Mouse (Mus musculus): ENCODE measurements around the gene Osbpl10. TPM values are rescaled to one million over a fixed set of nuclear protein-coding genes. Genes with fewer than 3 reads are reported as not detected.

Osbpl10 gene
- polyA plus RNA-seq (2011; ENCODE audit: insufficient read depth, insufficient read length, low replicate concordance, missing spikeins): not detected in 2 replicates

GRCm38 (mm10) chr9:114978281-114979111 lies at the start of gene Osbpl10:
TSS of gene Osbpl10 (plus strand) at chr9:114978569.
- Histone ChIP-seq H3K27ac (ENCODE audit: control insufficient read depth, insufficient read depth, low read depth, low read length, poor library complexity) (no peak within 1 kb of the TSS; the same call in 1 of the 2 replicates), H3K4me3 (replicated peaks; ENCODE audit: control insufficient read depth, low read depth, low read length) (peak within 1 kb of the TSS; percentile 14), H3K4me1 (ENCODE audit: control insufficient read depth, insufficient read depth, low read length) (no peaks in the 10 kb centered on the region)
- no peak for TF ChIP-seq POLR2A (IDR thresholded peaks at IDR 0.05; ENCODE audit: borderline replicate concordance, control insufficient read depth, low read depth, low read length)
- TF ChIP-seq CTCF (IDR thresholded peaks at IDR 0.05; ENCODE audit: control insufficient read depth, insufficient read depth, low read length): no peak
- WGBS: under 1% methylated on average over 85 of the region's 86 CpGs

GRCm38 (mm10) chr9:114930464-114931090 lies 47.8 kb upstream of the Osbpl10 start:
- Histone ChIP-seq H3K27ac (ENCODE audit: control insufficient read depth, insufficient read depth, low read depth, low read length, poor library complexity) (peak overlapping the region; percentile 40; the same call in 1 of the 2 replicates), H3K4me1 (ENCODE audit: control insufficient read depth, insufficient read depth, low read length) (peaks cover 2% of the 10 kb centered on the region; the same call in 1 of the 2 replicates), H3K4me3 (replicated peaks; ENCODE audit: control insufficient read depth, low read depth, low read length) (no peak overlapping the region)
- TF ChIP-seq POLR2A (IDR thresholded peaks at IDR 0.05; ENCODE audit: borderline replicate concordance, control insufficient read depth, low read depth, low read length) (no peak), CTCF (IDR thresholded peaks at IDR 0.05; ENCODE audit: control insufficient read depth, insufficient read depth, low read length) (no peak)
- WGBS: 78% methylated on average over 9 of the region's 9 CpGs

GRCm38 (mm10) chr9:114932607-114933006 lies 45.8 kb upstream of the Osbpl10 start:
- WGBS: 3% methylated on average over 13 of the region's 13 CpGs
- Histone ChIP-seq H3K27ac (ENCODE audit: control insufficient read depth, insufficient read depth, low read depth, low read length, poor library complexity) (peak overlapping the region; percentile 90), H3K4me1 (ENCODE audit: control insufficient read depth, insufficient read depth, low read length) (no peaks in the 10 kb centered on the region; the same call in 1 of the 2 replicates), H3K4me3 (replicated peaks; ENCODE audit: control insufficient read depth, low read depth, low read length) (peak overlapping the region; percentile 97)
- TF ChIP-seq CTCF (IDR thresholded peaks at IDR 0.05; ENCODE audit: control insufficient read depth, insufficient read depth, low read length) (no peak), POLR2A (IDR thresholded peaks at IDR 0.05; ENCODE audit: borderline replicate concordance, control insufficient read depth, low read depth, low read length) (no peak)

- under 1% methylated on average over 50 of the region's 50 CpGs for WGBS
- peak overlapping the region; percentile 90 for H3K27ac ChIP-seq (ENCODE audit: control insufficient read depth, insufficient read depth, low read depth, low read length, poor library complexity)
- H3K4me3 ChIP-seq (replicated peaks; ENCODE audit: control insufficient read depth, low read depth, low read length): peak overlapping the region; percentile 97
These were observed 45.2 kb upstream of the Osbpl10 start for GRCm38 (mm10) chr9:114933037-114933722.

GRCm38 (mm10) chr9:114933723-114934171 lies 44.6 kb upstream of the Osbpl10 start, which contains the start of gene Gpd1l:
TSS of gene Gpd1l (minus strand) at chr9:114933987.
- H3K27ac ChIP-seq (ENCODE audit: control insufficient read depth, insufficient read depth, low read depth, low read length, poor library complexity): peak within 1 kb of the TSS; percentile 90

More at GRCm38 (mm10) chr9:114933037-114933722, 45.2 kb upstream of the Osbpl10 start:
- H3K4me1 ChIP-seq (ENCODE audit: control insufficient read depth, insufficient read depth, low read length): no peaks in the 10 kb centered on the region; the same call in 1 of the 2 replicates
- TF ChIP-seq POLR2A (IDR thresholded peaks at IDR 0.05; ENCODE audit: borderline replicate concordance, control insufficient read depth, low read depth, low read length) (no peak), CTCF (IDR thresholded peaks at IDR 0.05; ENCODE audit: control insufficient read depth, insufficient read depth, low read length) (no peak)

GRCm38 (mm10) chr9:114934231-114934630 lies 44.1 kb upstream of the Osbpl10 start:
- TF ChIP-seq POLR2A (IDR thresholded peaks at IDR 0.05; ENCODE audit: borderline replicate concordance, control insufficient read depth, low read depth, low read length) (no peak), CTCF (IDR thresholded peaks at IDR 0.05; ENCODE audit: control insufficient read depth, insufficient read depth, low read length) (no peak)
- Histone ChIP-seq H3K4me1 (ENCODE audit: control insufficient read depth, insufficient read depth, low read length) (no peaks in the 10 kb centered on the region; the same call in 1 of the 2 replicates), H3K27ac (ENCODE audit: control insufficient read depth, insufficient read depth, low read depth, low read length, poor library complexity) (no peak overlapping the region), H3K4me3 (replicated peaks; ENCODE audit: control insufficient read depth, low read depth, low read length) (peak overlapping the region; percentile 51)
- WGBS: 50% methylated on average over 11 of the region's 11 CpGs

More at GRCm38 (mm10) chr9:114933723-114934171, 44.6 kb upstream of the Osbpl10 start, which contains the start of gene Gpd1l:
- TF ChIP-seq POLR2A (IDR thresholded peaks at IDR 0.05; ENCODE audit: borderline replicate concordance, control insufficient read depth, low read depth, low read length) (peak; percentile 93), CTCF (IDR thresholded peaks at IDR 0.05; ENCODE audit: control insufficient read depth, insufficient read depth, low read length) (no peak)
- Histone ChIP-seq H3K4me1 (ENCODE audit: control insufficient read depth, insufficient read depth, low read length) (no peaks in the 10 kb centered on the region; the same call in 1 of the 2 replicates), H3K4me3 (replicated peaks; ENCODE audit: control insufficient read depth, low read depth, low read length) (peak within 1 kb of the TSS; percentile 97)
- under 1% methylated on average over 30 of the region's 30 CpGs for WGBS

GRCm38 (mm10) chr9:114935321-114935720 lies 43.0 kb upstream of the Osbpl10 start:
- Histone ChIP-seq H3K27ac (ENCODE audit: control insufficient read depth, insufficient read depth, low read depth, low read length, poor library complexity) (no peak overlapping the region), H3K4me1 (ENCODE audit: control insufficient read depth, insufficient read depth, low read length) (no peaks in the 10 kb centered on the region; the same call in 1 of the 2 replicates), H3K4me3 (replicated peaks; ENCODE audit: control insufficient read depth, low read depth, low read length) (no peak overlapping the region)
- TF ChIP-seq CTCF (IDR thresholded peaks at IDR 0.05; ENCODE audit: control insufficient read depth, insufficient read depth, low read length) (no peak), POLR2A (IDR thresholded peaks at IDR 0.05; ENCODE audit: borderline replicate concordance, control insufficient read depth, low read depth, low read length) (no peak)
- whole genome bisulfite sequencing: 81% methylated on average over 4 of the region's 4 CpGs

All from bone marrow, adult 2 months (tissue).